Mouse (Mus musculus) kidney, adult 2 months (tissue): Measurements from ENCODE around the gene Lpar2. TPM values are rescaled to one million over a fixed set of nuclear protein-coding genes. Genes with fewer than 3 reads are reported as not detected.
A peak's percentile ranks its signal among the peaks of the same experiment; 100 is the strongest.

Experiments
- DNase-seq: peaks from one replicate; pipeline ENCODE4 v3.0.0; 2021
- H3K27ac ChIP-seq: fragments of 200-500 bp; 2 replicates; pipeline ENCODE4 v1.5.1; 2012; ENCODE audit warnings: low read depth, low read length, control low read depth, inconsistent platforms; ENCODE audit not compliant: insufficient read depth
- H3K27me3 ChIP-seq: fragments of 200-500 bp; replicated peaks from 2 replicates; pipeline ENCODE4 v1.6.1; 2012; ENCODE audit warnings: mild to moderate bottlenecking, moderate library complexity, low read length, inconsistent platforms; ENCODE audit not compliant: control insufficient read depth, insufficient read depth
- H3K36me3 ChIP-seq: fragments of 200-500 bp; 2 replicates; pipeline ENCODE4 v1.6.1; 2012; ENCODE audit warnings: mild to moderate bottlenecking, moderate library complexity, low read length, inconsistent platforms; ENCODE audit not compliant: control insufficient read depth, insufficient read depth
- H3K4me1 ChIP-seq: fragments of 200-500 bp; 2 replicates; pipeline ENCODE4 v1.6.1; 2011; ENCODE audit warnings: low read length; ENCODE audit not compliant: control insufficient read depth, insufficient read depth
- H3K4me3 ChIP-seq: fragments of 200-500 bp; 2 replicates; pipeline ENCODE4 v1.5.1; 2011; ENCODE audit warnings: mild to moderate bottlenecking, low read depth, low read length, control low read depth; ENCODE audit not compliant: insufficient read depth
- CTCF ChIP-seq: fragments of 200-500 bp; conservative IDR thresholded peaks from 2 replicates; pipeline ENCODE4 v1.5.1; 2011; ENCODE audit warnings: low read depth, mild to moderate bottlenecking, control low read depth, low read length, moderate library complexity, mixed read lengths; ENCODE audit not compliant: insufficient read depth, insufficient read length
- POLR2A ChIP-seq: fragments of 200-500 bp; IDR thresholded peaks from one replicate; pipeline ENCODE4 v1.6.1; 2011; ENCODE audit warnings: low read depth, low read length, control low read depth
- WGBS: fragments of 180-500 bp; shearing (Covaris S2); methylation state at CpG from one replicate; pipeline ENCODE4 v1.1.7; 2018; 5-methylcytosine and 5-hydroxymethylcytosine counted together
- polyA plus RNA-seq: library from polyadenylated mRNA; depleted of rRNA; stranded (reverse); fragments of >200 nt; gene quantifications from 2 replicates; pipeline ENCODE4 v1.2.3, GENCODE M21; 2012

Gene Lpar2
- polyA plus RNA-seq, 1 experiment = 6.4 TPM

DNA sequence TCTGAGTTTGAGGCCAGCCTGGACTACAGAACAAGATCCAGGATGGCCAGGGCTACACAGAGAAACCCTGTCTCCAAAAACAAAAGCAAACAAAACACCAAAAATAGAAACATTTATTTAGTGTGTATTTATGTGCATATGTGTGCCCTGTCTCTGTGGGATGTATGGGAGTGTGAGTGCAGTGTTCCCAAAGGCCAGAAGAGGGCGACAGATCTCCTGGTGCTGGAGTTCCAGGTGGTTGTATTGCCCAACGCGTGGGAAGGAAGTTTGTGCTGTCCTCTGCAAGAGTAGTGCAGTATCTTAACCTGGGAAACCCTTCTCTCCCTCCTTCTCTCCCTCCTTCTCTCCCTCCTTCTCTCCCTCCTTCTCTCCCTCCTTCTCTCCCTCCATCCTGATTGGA is 27.7 kb downstream of the Lpar2 start:
- DNase-seq = no peak
- H3K36me3 ChIP-seq = no peaks in the 10 kb centered on the region
- TF ChIP-seq CTCF (peak; percentile 56), POLR2A (no peak)
- H3K4me3 ChIP-seq = no peak overlapping the region
- 48% methylated on average over 3 of the region's 3 CpGs for WGBS
- no peaks in the 10 kb centered on the region for H3K4me1 ChIP-seq
- H3K27me3 ChIP-seq = no peaks in the 10 kb centered on the region
- H3K27ac ChIP-seq = no peak overlapping the region

DNA sequence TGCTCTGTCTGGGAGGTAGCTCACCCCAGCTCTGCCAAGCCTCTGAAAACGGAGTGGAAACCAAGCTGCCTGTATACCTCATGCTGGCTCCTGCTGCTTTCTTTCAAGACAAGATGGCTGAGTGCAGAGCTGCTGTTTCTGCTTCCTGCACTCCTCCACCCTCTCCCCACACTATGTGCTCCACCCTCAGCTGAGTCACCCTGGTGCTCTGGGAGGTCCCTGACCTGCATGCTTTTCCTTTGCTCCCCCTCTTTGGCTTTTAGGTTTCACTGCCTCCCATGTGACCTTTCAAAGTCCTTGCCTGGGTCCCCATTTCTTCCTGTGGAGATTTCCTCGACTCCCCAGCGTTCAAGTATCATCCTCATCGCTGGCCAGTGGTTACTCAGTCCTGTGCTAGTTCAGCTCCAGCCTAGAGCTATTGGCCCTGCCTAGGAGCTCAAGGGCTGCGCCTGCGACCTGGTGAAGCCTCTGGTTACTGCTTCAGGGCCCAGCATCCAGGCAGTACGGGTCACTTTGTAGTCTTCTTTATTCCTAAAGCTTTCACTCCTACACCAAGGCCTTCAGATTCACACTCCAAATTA is 28.8 kb downstream of the Lpar2 start:
- Histone ChIP-seq H3K27ac (no peak overlapping the region), H3K4me1 (no peaks in the 10 kb centered on the region)
- WGBS = 79% methylated on average over 7 of the region's 7 CpGs

DNA sequence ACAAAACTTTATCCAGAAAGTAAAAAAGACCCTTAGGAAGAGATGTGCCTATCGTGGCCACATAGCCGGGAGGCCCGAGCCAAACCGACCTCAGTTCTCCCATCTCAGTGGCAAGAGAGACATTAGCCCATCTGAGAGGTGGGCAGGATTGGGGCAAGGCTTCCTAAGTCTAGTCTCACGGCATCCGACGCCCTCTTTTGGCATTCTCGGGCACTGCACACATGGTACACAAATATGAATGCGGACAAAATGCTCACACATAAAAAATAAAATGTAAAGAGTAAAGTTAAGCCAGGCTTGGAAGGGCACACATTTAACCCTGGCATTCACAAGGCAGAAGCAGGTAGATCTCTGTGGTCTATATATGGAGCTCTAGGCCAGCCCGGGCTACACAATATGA is 31.6 kb downstream of the Lpar2 start:
- no peak for DNase-seq
- Histone ChIP-seq H3K4me3 (no peak overlapping the region), H3K27me3 (no peaks in the 10 kb centered on the region), H3K27ac (no peak overlapping the region), H3K36me3 (no peaks in the 10 kb centered on the region), H3K4me1 (no peaks in the 10 kb centered on the region)
- TF ChIP-seq POLR2A = no peak
- WGBS = 93% methylated on average over 10 of the region's 10 CpGs

More for the DNA sequence above, 28.8 kb downstream of the Lpar2 start:
- no peak for DNase-seq
- H3K4me3 ChIP-seq = no peak overlapping the region
- H3K27me3 ChIP-seq = no peaks in the 10 kb centered on the region
- TF ChIP-seq CTCF (no peak), POLR2A (no peak)
- H3K36me3 ChIP-seq = no peaks in the 10 kb centered on the region

DNA sequence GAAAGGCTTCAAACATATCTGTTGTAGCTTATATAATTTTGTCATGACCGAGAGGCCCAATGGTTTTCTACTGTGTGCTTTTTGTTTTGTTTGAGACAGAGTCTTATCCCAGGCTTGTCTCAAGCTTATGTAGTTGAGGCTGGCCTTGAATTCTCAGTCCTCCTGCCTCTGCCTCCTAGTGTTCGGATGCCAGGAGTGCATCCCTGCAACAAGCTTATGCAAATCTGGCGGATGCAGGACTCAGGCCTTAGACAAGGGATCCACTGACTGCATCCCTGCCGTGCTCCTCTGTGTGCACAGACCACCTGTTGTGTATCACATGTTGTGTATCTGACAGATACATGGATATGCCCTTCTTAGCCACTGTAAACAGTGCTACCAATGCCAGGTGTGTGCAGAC is 38.6 kb downstream of the Lpar2 start:
- Histone ChIP-seq H3K4me3 (no peak overlapping the region), H3K36me3 (no peaks in the 10 kb centered on the region), H3K27me3 (no peaks in the 10 kb centered on the region), H3K27ac (no peak overlapping the region), H3K4me1 (no peaks in the 10 kb centered on the region)
- 69% methylated on average over 4 of the region's 4 CpGs for WGBS
- DNase-seq = no peak
- TF ChIP-seq CTCF = peak; percentile 52
- no peak for TF ChIP-seq POLR2A

DNA sequence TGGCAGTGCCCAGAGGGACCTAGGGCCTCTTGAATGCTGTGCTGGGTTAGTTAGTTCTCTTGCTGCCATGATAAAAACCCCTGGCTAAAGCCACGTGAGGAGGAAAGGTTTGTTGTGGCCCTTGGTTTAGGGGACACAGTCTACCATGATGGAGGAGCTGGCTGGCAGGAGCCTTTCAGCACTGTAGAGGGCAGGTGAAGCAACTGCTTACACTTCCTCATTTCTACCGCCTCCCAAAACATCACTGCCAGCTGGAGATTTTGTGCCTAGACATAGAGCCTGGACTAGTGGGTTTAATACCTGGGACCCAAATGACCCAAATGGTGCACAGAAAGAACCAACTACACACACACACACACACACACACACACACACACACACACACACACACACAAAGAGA is 39.0 kb downstream of the Lpar2 start:
- Histone ChIP-seq H3K36me3 (no peaks in the 10 kb centered on the region), H3K27ac (no peak overlapping the region), H3K4me3 (no peak overlapping the region), H3K27me3 (no peaks in the 10 kb centered on the region), H3K4me1 (no peaks in the 10 kb centered on the region)
- 77% methylated on average over 2 of the region's 2 CpGs for WGBS
- no peak for DNase-seq
- TF ChIP-seq CTCF (no peak), POLR2A (no peak)

DNA sequence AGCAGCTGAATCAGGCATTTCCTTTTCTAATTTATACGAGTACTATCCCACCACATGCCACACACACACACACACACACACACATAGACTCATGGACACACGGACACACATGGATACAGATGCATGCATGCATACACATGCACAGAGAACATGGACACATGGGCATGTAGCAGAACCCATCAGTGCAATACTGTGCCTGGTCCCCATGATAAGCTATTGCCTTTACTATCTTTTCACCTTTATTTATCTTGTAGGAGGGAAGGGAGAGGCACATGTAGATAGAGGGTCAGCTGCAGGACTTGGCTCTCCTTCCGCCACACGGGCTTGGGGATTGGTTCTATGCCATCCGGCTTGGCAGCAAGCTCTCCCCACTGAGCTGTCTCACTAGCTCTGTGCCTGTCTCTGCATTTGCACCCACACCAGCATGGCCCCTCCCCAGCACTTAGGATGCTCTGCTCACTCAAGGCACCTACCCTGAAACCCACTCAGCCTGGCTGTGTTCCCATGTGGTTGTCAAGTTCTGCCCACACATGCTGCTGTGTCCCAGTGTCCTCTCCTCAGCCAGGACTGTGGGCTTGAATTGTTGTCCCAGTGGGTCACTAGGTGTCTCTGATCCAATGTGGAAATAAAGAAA is 41.3 kb downstream of the Lpar2 start:
- no peaks in the 10 kb centered on the region for H3K27me3 ChIP-seq
- TF ChIP-seq POLR2A (no peak), CTCF (no peak)
- H3K4me1 ChIP-seq = peaks cover 7% of the 10 kb centered on the region; the same call in 1 of the 2 replicates
- no peak for DNase-seq
- WGBS = 93% methylated on average over 5 of the region's 5 CpGs
- no peaks in the 10 kb centered on the region for H3K36me3 ChIP-seq
- H3K4me3 ChIP-seq = no peak overlapping the region
- H3K27ac ChIP-seq = no peak overlapping the region

DNA sequence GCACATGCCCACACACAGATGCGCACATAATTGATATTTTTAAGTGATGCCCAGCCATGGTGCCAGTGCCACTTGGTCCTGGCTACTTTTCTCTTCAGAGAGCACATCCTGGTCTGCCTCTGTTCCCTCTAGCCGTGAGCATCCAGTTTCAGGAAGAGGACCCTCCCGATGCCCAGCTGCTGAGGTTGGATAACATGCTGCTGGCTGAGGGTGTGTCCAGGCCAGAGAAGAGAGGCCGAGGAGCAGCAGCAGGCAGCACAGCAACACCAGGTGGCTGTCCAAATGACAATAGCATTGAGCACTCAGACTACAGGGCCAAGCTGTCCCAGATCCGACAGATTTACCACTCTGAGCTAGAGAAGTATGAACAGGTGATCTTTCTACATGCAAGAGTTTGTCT is 42.0 kb downstream of the Lpar2 start:
- TF ChIP-seq POLR2A (no peak), CTCF (no peak)
- Histone ChIP-seq H3K27ac (no peak overlapping the region), H3K4me3 (no peak overlapping the region), H3K4me1 (peaks cover 7% of the 10 kb centered on the region; the same call in 1 of the 2 replicates), H3K27me3 (no peaks in the 10 kb centered on the region), H3K36me3 (no peaks in the 10 kb centered on the region)
- DNase-seq = no peak
- 59% methylated on average over 5 of the region's 5 CpGs for WGBS
